Mouse (Mus musculus) heart, adult 2 months (tissue): ENCODE data around the gene Ren1.

Source experiments
- CTCF ChIP-seq: fragments of 200-600 bp; IDR thresholded peaks from 2 replicates; pipeline ENCODE4 v1.8.1; 2022; ENCODE audit warnings: antibody characterized with exemption, mild to moderate bottlenecking, moderate library complexity
- EP300 ChIP-seq: fragments of 200-500 bp; IDR thresholded peaks from 2 replicates; pipeline ENCODE4 v1.6.1; 2011; ENCODE audit warnings: low read depth, low read length, control low read depth; ENCODE audit not compliant: insufficient read depth
- POLR2A ChIP-seq: fragments of 200-500 bp; IDR thresholded peaks from 2 replicates; pipeline ENCODE4 v1.6.1; 2011; ENCODE audit warnings: mild to moderate bottlenecking, low read depth, low read length, control low read depth; ENCODE audit not compliant: insufficient read depth

- no peak for TF ChIP-seq CTCF
- no peak for TF ChIP-seq POLR2A
- TF ChIP-seq EP300 = no peak
Observed at GRCm38 (mm10) chr1:133315775-133316174, 34.5 kb upstream of the Ren1 start.
